Mouse (Mus musculus) mesoderm, embryonic 11.5 days (tissue): ENCODE results near the gene Fxr2.
A peak's percentile ranks its signal among the peaks of the same experiment; 100 is the strongest.

Source experiments
- DNase-seq: peaks from one replicate; pipeline ENCODE4 v3.0.0-alpha.2; 2012; ENCODE audit warnings: low read depth, low spot score

Gene Fxr2

DNA sequence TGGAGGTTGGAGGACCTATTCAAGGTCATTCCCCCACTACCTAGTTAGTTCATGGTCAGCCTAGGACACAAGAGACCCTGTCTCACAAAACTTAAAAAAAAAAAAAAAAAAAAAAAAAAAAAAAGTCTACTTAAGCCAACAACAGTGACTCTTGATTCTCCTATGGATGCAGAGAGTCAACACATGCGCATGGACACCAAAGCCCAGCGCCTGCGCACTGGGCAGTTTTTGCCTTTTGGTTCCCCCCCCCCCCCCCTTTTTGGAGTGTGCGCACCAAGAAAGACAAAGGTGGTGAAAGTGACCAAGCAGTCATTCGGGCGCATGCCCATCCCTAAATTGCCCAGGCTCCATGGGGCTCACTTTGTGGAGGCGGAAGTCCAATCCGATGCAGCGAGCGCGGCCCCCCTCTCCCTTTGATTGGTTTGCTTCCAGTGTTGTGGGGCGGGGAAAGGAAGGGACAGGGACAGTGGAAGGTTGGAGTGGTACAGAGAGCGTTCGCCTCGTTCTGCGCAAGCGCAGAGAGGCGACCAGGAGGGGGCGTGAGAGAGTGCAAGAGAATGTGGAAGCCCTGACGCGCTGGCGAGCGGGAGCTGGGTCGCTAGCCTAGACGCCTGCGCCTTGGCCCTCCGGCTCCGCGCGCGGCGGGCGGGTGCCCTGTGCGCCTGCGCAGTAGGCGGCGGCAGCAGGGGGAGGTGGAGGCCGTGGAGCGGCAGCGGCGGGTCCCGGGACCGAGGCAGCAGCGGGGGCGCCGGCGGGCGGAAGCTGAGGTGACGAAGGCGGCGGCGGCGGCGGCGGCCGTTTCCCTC is at the start of gene Fxr2:
TSS of gene Fxr2 (plus strand) at position 707 of the 806 bp plus-strand sequence.
- peak; percentile 100 for DNase-seq

DNA sequence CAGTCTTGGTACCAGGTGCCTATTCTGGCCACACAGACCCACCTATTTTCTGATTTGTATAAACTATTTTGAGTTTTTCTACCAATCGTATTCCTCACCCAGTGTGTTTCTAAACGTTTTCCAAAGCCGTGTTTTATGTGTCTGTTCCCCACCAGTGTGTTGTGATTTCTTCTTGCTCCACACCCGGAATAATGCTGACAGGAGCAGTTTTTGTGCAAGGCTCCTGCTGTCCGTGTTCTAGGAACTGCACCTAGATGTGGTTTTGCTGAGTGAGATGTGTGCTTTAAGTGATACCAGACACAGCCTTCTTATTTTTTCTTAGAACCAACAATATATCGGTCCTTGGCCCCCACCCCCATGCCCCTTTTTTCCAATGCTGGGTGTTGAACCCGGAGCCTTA is 48.8 kb upstream of the Fxr2 start:
- DNase-seq = no peak

DNA sequence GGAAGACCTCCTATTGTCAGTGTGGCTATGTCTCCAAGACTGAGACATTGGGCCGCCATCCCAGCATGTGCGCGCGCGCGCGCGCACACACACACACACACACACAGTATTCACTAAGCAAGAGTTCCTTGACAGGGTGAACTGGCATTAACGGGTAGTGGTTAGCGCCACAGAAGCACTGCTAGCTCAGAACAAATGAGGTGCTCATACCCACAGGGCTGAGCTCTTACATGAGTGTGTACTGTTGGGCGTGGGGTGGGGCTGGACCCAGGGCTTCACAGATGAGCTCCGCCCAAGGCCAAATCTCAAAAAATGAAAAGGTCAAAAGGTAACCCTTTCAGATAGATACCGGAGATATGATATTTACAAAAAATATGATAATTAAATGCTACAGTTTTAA is 47.9 kb upstream of the Fxr2 start:
- no peak for DNase-seq

DNA sequence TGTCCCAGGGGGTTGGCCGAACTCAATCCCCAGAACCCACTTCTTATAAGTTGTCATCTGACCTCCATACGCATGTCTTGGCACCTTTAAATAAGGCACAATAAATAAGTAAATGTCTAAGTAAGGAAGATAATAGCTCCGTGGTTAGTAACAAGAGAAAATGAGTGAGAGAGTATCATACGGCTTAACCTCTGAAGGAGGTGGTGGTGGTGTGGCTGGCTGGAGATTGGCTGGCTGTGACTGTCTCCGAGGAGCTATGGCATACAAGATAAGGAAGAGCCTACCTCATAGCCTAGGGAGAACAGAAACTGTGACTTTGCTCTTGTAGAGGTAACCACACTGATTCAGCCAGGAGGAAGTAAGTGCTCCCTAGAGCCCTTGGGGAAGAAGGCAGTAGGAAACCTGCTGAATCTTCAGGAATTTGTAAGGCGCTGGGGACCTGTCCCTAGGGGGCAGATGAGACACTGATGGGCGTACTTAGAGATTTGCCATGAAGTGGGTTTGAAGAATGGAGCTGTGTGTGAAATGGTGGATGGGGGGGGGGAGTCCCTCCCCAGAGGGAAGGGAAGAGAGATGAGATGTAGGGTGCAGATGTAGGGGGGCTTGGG is 47.0 kb upstream of the Fxr2 start:
- DNase-seq = no peak

DNA sequence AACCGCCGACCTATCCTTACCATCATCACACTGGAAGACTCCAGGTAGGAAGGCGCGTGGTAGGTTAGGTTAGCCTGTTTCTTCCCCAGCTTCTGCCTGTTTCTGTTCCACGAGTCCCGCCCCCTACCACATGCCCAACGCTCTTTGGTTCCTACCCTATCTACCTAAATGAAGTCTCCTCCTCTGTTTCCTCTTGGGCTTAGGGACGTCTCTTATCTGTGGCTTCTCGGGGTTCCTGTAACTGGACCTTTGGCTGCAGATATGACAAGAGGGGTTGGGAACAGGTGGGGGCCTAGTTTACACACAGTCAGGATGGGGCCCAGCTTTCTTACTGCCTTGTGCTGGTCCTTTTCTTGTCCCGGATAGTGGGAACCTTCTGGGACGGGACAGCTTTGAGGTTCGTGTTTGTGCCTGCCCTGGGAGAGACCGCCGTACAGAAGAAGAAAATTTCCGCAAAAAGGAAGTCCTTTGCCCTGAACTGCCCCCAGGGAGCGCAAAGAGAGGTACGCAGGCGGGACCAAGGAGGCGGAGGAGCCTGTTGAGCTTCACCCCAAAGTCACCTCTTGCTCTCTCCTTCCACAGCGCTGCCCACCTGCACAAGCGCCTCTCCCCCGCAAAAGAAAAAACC is 43.5 kb upstream of the Fxr2 start:
- no peak for DNase-seq

DNA sequence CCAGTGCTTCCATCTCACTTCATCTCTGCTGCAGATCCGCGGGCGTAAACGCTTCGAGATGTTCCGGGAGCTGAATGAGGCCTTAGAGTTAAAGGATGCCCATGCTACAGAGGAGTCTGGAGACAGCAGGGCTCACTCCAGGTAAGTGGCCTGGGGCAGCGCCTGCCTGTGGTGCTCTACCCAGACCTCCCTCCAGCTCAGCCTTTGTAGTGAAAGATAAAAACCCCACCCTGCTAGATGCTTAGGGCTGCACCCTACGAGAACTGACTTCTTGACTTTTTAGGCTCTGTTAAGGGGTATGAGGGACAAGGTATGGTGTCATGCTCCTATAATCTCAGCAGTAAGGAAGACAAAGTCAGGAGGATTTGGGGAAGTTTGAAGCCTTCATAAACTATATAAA is 42.2 kb upstream of the Fxr2 start:
- no peak for DNase-seq

DNA sequence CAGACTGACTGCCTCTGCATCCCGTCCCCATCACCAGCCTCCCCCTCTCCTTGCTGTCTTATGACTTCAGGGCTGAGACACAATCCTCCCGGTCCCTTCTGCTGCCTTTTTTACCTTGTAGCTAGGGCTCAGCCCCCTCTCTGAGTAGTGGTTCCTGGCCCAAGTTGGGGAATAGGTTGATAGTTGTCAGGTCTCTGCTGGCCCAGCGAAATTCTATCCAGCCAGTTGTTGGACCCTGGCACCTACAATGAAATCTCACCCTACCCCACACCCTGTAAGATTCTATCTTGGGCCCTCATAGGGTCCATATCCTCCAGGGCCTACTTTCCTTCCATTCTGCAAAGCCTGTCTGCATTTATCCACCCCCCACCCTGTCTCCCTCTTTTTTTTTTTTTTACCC is 41.4 kb upstream of the Fxr2 start:
- DNase-seq = no peak

DNA sequence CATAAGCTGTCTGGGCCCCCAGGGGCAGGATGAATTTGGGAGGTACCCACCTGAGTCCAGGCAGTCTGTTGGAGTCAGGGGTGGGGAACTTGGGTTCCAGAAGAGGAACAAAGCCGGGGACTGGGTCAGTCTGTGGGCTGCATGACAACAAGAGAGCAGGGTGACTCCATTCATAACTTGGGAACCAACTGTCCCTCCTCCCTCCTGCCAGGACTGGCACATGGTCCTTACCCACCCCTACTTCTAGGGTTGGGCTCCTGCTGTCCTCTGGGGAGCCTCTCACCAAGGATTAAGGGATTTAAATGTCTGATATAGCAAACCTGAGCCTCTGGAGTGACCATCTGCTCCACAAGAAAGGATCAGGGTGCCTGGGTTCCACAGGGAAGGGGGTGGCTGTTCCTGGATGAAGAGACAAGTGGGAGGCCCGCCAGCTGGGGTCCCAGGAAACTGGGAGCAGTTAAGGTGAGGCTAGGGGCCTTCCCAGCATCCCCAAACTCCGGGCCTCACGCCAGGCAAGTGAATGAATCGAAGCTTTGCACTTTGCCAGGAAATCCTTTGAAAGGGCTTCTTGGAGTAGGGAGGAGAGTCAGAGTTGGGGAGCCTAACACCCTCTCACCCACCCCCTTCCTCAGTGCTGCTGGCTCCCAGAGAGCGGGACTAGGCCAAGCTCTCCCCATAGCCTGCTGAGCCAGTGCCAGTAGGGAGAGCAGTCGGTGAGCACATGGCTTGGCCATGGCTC is 40.7 kb upstream of the Fxr2 start:
- no peak for DNase-seq

DNA sequence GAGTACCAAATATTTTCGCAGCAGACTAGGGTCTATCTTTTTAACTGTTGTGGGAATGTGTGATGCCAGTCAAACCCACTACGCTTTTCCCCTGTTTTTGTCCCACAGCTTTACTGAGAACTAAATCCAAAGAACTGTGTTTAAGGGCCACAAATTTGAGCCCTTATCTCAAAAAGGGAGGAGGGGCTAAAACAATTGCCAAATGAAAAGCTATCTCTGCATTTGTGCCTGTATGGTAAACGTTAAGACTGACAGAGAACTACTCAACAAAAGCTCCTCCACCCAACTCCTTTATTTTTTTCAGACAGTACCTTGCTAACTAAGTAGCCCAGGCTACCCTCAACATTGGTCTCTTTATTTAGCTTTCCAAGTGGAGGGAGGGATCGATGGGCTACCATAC is 40.0 kb upstream of the Fxr2 start:
- no peak for DNase-seq

DNA sequence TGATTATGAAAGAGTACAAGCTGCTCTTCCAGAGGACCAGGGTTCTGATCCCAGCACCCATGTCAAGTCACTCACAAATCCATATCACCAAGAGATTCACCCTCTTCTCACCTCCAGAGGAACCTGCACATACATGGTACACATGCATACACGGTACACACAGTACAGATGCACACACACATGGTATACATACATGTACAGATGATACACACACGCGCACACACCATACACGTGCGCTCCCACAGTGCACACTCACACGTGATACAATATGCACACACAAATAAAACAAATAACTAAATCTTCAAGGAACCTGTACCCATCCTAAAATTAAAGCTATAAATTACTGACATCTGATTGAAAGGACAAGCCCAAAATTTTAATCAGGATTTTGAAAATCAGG is 37.9 kb upstream of the Fxr2 start:
- no peak for DNase-seq

DNA sequence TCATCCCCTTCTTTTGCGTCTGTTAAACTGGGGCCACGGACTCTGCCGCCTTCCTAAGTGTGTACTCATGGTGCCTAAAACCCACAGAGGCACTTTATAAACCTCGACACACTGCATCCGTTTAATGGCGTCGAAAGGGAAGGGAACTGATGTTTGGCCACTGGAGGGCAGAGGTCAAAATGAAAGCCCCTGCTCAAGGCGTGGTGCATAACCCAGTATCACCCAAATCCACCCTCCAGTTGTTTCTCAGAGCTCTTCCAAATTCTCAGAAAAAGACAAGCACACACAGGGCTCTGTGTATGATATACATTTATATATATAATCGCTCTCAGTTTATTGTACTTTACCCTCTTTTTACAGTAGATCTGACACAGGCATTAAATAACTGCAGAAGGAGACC is 33.4 kb upstream of the Fxr2 start:
- DNase-seq = no peak

DNA sequence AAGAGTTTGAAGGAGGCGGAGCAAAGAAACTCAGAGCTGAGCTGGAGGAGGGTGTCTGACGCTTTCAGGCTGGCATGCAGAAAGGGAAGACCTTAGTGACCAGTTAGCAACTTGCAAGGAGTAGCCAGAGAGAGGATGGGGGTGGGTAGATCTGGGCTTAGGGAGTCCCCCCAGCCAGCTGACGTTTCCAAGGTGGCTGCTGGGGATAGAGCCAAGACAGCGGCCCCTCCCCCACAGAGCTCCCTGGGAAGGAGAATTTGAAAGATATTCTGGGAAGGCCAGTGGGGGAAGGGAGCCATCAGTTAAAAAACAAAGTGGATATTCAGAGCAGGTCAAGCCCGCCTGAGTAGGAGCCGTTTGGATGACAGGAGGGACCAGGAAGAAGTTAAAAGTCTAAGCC is 32.7 kb upstream of the Fxr2 start:
- peak; percentile 56 for DNase-seq

DNA sequence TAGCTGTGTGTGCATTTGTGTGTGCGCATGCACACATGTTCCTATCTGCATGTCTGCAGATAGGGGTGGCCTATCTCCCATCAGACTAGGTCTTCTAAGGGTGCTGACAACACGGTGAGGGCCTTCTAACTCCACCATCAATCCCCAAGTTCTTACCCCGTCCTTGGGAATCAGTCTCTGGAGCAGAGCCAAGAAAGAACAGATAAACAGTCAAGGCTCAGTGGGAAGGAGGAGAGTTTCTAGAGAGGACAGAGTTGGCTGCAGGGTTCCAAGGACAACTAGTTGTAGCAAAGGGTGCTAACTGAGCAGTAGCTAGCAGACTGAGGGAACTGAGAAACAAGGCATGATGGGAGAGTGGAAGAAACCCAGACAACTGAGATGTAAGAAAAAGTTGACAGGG is 31.0 kb upstream of the Fxr2 start:
- no peak for DNase-seq

DNA sequence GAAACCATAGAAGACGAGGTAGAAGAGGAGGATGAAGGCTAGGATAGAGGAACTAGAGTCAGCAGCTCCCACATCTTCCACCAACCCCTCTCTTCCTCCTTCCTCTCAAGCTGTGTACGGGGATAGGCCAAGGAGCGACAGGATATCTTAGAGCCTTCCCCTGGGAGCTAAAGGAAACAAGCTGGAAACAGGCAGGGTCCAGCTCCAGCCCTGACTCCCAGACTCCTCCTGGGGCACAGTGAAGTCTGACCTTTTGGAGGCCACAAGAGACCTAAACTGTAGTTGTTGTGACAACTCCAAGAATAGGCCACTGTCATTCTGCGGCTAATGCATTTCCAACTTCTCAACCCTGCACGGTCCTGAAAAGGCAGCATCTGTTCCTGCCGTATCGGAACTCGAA is 29.3 kb upstream of the Fxr2 start:
- DNase-seq = no peak

DNA sequence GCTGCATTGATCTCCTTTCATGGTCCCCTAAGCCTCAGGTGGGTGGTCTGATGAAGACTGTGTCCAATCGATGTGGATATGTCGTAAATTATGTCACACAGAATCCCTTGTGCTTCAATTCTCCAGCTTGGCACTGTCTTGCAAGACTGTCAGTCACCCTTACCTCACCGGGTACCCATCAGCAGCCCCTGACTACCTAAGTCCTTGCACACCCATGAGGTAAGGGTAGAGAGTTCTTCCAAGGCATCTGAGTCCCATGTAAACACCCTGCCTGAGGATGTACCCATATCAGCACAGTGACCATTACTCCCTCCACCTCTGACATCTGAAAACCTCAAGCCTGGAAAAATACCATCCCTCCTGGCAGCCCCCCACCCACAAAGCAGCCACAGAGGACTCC is 28.4 kb upstream of the Fxr2 start:
- no peak for DNase-seq

DNA sequence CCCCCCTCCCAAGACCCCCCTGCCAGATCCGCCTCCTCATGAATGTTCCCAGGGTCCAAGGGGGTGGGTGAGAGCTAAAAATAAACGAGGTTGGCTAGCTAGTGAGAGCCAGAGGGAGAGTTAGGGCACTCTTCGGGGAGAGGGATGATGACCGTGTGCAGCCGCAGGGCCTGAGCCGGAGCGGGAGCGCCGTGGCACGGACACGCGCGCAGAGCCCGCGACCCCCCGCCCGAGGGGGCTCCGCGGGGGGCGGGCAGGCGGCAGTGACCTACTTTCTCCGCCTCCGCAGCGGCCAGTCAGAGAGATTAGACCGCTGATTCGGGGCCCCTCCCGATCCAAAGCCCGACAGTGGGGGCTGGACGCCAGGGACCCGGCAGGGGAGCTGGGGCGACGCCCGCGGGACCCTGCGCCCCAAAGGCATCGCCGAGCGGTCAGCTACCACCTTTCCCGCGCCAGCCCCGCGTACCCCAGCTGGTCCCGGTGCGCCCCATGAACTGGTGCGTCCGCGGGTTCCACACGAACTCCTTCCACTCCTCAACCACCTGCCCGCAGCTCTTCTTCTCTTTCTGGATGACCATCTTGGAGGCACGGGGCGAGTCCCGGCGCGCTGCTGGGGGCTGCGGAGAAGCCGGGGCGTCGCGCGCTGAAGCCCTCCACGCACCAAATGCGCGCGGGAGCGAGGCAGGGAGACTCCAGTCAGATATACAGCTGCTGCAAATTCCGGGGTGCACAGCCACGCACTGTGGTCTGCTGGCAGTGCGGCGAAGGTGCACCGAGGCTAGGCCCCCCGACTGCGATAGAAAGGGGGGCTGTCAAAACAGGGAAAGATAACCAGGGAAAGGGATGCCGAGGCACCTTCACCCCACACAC is 27.8 kb upstream of the Fxr2 start:
- no peak for DNase-seq

DNA sequence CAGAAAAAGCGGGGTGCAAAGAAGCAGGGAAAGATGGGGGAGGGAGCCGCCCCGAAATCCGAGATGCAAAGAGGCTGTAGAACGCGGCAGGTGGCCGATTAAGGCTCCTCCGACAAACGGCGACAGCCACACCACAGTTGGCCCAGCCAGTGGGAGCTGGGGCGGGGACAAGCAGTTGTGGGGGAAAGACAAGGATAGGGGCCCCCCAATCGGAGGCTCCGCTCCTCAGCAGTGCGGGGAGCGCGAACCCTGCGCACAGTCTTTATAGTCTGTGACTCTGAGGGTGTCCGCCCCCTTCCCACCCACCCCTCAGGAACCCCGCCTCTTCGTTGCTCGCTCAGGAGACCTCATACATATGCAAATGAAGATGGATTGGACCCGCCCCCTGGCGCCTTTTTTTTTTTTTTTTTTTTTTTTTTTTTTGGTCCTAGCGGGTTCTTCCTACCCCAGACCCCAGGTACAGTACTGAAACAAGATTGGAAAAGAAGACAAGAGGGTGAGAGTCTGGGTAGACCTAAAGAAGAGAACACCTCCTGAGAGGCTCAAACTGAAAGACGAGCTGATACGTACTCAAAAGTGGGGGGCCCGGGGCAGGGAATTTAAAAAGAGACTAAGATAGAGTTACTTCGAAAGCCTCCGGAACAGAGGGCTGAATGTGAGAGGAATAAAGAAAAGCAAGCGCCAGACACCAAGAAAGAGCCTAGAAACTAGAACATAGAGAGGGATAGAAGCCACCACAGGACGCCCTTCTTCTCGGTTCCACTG is 26.9 kb upstream of the Fxr2 start, which contains the start of gene Atp1b2:
TSS of gene Atp1b2 (minus strand) at position 217 of the 765 bp plus-strand sequence.
- DNase-seq = peak; percentile 81

DNA sequence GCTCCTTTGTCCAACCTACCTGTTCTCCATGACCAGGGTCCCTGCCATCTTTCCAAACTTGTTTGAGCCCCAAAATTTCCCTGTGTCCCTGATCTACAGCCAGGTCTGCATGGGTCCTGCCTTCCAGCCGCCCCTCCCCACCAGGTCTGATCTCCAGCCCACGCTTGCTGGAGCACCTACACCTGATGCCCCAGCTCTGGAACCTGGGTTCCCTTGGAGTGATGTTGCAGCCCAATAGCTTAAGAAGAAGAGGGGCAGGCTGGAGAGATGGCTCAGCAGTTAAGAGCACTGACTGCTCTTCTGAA is 26.3 kb upstream of the Fxr2 start:
- no peak for DNase-seq

DNA sequence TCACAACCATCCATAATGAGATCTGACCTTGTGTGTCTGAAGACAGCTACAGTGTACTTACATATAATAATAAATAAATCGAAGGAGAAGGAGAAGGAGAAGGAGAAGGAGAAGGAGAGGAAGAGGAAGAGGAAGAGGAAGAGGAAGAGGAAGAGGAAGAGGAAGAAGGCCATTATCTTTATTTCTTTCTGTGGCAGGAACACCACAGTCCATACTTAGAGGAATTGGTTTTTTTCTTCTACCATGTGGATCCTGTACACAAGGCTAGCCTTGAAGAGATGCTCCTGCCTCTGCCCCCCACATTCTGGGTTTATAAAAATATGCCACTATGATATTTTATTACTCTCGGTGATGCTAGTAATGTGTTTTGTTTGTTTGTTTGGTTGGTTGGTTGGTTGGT is 26.0 kb upstream of the Fxr2 start:
- no peak for DNase-seq

DNA sequence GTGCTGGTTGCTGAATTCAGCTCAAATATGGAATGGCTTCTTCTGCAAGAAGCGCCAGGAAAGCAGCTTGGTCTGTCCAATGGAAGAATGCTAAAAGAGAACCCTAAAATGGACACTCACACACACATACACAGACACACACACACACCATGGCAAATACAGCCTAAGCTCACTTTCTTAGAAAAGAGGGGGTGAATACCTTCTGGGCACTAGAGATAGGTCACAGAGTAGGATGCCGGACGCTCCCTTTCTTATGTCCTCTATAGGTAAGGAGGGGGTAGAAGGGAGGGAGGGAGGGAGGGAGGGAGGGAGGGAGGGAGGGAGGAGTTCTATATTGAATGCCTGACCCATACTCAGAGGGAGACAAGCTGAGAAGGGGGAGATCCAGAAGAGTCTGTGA is 24.3 kb upstream of the Fxr2 start:
- DNase-seq = no peak

DNA sequence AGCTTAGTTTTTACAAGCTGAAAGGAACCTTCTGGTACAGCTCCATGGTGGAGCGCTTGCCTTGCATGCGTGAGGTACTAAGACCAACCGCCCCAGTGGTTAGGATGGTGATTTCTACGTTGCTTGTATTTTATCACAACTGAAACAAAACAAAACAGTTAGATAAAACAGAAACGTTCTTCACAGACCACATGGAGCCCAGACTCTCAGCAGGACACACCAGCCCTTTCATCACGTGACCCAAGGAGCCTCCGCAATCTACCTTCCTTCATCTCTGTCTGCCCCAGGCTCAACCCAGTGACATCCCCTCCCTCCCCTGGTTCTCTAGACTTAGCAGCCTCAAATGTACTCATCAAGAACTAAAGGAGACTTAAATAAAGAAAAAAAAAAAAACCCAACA is 23.4 kb upstream of the Fxr2 start:
- no peak for DNase-seq
